Mouse (Mus musculus): ENCODE measurements around the gene Robo4.

Gene Robo4

DNA sequence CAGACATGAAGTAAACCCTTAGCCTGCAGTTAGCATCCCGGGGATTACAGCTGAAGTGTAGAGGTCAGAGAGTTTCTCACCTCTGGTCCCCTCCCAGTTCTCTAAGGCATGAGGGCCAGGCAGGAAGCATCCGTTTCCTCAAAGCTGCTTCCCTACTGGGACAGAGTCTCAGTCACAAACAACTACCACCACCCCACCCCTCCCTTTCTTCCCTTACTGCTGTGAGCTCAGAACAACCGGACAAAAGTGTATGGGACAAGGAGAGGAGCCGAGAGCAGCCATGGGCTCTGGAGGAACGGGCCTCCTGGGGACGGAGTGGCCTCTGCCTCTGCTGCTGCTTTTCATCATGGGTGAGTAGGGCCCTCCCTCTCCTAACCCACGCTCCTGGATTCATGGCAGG is at the start of gene Robo4:
TSS of gene Robo4 (plus strand) at position 96 of the 400 bp plus-strand sequence.
- DNase-seq (ENCODE audit: low spot score in 2 of 2) = no peak

DNA sequence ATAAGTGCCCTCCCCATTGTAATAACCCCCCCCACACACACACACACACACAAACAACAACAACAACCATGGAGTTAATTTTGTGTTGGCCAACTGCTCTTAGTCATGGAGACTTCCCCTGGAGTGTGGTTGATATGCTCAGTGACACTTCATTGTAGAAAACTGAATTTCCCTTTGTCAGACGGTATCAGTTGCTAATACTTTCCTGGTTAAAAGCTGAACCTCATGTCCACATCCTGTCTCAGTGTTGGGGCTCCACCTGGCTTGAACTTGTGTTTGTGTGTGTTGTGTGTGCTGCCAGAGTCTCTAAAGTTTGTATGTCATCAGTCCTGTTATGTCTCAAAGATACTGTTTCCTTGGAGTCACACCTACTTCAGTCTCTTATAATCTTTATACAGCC is 47.2 kb upstream of the Robo4 start:
- no peak for DNase-seq (ENCODE audit: low spot score in 2 of 2)

GRCm38 (mm10) chr9:37358713-37359330 is 42.9 kb upstream of the Robo4 start:
- peak in 1 of 2 experiments; percentile 58 for DNase-seq (ENCODE audit: low spot score in 2 of 2)

DNA sequence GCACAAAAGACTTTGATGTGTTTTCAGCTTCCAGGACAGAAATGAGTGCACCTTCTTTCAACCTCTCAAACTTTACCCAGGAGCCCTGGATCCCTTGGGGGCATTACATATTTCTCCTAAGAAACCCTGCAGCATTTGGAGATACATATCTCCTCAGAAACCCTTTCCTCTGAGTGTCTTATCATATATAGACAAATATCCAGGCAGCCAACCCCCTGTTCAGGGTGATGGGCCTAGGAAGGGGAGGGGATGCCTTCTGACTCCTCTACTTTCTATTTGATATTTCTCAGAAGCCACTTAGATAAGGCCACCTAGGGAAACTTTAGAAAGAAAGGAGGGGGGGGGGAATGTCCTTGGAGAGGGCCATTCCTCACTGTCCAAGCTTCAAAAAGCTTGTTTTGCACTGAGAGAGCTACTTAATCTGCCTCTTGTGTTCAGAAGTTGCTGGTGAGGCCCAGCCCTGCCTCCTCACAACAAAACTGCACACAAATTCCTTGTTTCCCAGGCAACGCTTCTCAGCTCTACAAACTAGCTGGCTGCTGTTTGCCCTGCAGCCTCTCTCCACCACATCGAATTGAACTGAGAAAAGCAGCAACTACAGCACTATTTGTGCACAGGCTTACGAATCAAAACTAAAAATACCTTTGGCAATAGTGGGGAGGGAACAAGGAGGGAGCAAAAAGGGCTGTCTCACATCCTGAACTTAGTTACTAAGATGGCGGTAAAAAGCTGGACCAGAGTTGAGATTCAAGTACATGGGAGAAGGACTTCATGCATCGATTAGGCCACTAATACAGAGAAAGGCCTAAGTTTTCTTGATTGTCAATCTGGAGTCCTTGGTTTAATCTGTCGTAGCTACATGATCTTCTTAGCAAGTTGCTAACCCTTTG is 42.1 kb upstream of the Robo4 start:
- peak; percentile 74 to 81 for DNase-seq (ENCODE audit: low spot score in 2 of 2)

DNA sequence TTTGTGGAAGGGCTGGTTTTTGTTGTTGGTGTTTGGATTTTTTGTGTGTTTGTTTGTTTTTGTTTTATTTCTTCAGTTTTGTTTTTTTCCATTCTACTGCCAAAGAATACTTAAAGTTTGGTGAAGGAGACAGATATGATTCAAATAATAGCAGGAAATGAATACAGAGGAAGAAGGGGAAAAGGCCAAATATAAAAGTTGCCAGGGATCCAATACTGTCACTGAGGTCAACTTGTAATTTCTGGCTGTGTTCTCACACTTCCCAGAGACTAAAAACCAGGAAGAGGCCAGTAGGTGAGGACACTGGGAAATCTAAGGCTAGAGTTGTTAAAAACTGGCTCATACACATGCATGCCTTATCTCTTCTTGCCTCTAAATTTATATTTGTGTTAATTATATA is 39.6 kb upstream of the Robo4 start:
- no peak for DNase-seq (ENCODE audit: low spot score in 2 of 2)

DNA sequence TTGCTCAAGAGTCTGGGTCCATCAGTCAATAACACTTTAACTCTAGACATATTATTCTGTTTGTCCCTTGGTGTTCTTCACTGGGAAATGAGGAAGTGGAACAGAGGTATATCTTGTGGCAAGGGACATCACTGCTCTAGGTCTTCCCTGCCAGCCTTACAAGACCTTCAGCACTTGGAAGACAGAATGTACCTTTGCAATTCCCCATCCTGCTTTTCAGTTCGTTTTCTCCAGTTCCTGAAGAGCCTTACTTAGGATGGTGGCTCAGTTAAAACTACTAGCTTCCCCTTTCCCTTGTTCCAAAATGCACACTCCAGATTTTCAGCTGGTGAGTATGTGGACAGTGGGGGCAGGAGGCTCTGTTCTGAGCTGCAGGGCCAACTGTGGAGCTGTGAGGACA is 38.8 kb upstream of the Robo4 start:
- DNase-seq (ENCODE audit: low spot score in 2 of 2) = no peak

DNA sequence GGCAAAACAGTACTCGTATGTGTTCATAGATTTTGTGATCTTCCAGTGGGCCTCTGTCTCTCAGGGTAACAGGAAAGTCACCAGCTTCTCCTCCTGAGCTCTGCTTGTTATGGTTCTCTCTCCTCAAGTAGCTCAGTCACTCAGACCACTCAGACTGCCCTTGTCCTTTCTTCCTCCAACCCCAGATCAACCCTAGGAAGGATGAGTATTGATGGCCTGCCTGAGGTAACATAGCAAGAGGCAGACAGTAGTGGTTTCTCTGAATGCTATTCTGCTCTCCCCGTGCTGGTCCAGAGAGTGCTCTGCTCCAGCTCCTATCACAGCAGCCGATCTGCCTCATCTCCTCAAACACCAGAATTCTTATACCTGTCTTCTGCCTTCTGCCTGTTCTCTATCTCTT is 38.1 kb upstream of the Robo4 start:
- DNase-seq (ENCODE audit: low spot score in 2 of 2) = no peak

GRCm38 (mm10) chr9:37364392-37364791 is 37.3 kb upstream of the Robo4 start:
- DNase-seq (ENCODE audit: low spot score in 2 of 2) = no peak

- no peak for DNase-seq (ENCODE audit: low spot score in 2 of 2)
These were observed 36.0 kb upstream of the Robo4 start for GRCm38 (mm10) chr9:37365706-37366105.

- no peak for DNase-seq (ENCODE audit: low spot score in 2 of 2)
These were observed 34.2 kb upstream of the Robo4 start, which contains the start of gene Hepacam for GRCm38 (mm10) chr9:37367301-37368080. Gene Hepacam, plus strand, starts transcription at chr9:37367351.

DNA sequence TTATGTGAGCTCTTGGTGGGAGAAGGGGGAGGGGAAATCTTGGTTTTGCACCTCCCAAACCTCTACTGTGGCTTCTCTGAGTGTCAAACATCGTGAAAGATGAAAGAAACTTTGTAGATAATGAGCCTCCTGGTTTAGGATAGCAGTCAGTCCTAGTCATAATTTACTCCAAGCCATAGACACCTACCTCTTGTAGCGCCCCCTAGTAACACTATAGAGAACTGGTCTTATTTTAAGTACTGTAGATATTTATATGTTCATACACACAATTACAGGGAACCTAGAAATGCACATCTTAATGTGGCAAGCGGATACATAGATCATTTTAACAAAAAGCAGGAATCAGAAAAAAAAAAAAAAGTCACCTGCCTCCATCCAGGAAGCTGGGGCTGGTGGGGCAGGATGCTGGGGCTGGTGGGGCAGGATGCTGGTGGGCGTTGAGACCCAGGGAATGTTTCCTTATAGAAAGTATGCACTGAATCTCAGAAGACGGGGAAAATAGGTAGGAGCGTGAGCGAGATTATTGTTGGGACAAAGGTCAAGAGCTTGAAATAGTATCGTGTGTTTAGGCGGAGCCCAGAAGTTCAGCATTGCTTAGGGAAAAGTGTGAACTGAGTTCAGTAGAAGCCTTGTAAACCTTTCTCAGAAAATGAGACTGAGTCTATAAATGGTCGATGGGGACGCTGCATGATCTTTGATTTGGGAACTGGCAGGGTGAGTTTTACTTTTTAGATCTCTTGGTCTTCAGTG is 33.4 kb upstream of the Robo4 start:
- no peak for DNase-seq (ENCODE audit: low spot score in 2 of 2)

GRCm38 (mm10) chr9:37368860-37369259 is 32.8 kb upstream of the Robo4 start:
- no peak for DNase-seq (ENCODE audit: low spot score in 2 of 2)

DNA sequence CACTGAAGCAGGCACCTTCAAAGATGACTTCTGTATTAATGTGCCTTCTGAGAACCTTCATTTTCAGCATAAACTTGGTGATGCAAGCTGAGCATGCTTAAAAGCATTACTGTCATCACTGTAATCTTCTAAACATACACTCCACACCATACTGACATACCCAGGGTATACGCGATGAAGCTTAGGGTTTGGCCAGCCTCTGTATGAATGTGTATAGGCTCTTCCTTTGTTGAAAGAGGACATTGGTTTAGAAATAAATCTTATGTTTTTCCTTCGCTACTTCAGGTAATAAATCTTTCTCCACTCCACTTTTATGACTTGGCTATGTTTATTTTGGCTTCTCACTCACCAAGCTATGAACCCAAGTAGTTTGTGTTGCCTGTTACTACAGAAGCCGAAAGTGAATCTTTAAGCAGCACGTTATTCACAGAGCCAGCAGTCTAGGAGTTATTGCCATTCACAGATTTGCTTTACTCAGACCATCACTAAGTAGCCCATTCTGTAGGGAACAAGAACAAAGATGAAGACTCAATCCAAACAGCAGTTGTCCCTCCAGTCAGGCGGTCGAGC is 30.4 kb upstream of the Robo4 start:
- DNase-seq (ENCODE audit: low spot score in 2 of 2) = no peak

GRCm38 (mm10) chr9:37375718-37376117 is 26.0 kb upstream of the Robo4 start:
- DNase-seq (ENCODE audit: low spot score in 2 of 2) = no peak

DNA sequence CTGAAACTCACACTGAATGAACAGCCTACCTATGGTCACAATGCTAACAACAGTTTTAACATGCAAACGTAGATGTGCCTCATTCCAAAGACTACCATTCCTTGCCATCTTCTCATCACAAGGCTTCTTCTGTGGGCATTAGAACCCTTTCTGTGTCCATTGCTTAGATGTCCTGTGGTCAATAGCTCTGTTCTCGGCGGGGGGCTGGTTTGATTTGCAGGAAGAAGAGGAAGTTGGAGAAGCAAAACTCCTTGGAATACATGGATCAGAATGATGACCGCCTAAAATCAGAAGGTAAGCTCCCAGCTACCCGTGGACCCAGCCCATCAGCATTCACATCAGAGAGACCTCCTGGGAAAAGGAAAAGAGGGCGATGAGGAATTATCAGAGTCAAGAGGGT is 18.5 kb upstream of the Robo4 start:
- no peak for DNase-seq (ENCODE audit: low spot score in 2 of 2)

DNA sequence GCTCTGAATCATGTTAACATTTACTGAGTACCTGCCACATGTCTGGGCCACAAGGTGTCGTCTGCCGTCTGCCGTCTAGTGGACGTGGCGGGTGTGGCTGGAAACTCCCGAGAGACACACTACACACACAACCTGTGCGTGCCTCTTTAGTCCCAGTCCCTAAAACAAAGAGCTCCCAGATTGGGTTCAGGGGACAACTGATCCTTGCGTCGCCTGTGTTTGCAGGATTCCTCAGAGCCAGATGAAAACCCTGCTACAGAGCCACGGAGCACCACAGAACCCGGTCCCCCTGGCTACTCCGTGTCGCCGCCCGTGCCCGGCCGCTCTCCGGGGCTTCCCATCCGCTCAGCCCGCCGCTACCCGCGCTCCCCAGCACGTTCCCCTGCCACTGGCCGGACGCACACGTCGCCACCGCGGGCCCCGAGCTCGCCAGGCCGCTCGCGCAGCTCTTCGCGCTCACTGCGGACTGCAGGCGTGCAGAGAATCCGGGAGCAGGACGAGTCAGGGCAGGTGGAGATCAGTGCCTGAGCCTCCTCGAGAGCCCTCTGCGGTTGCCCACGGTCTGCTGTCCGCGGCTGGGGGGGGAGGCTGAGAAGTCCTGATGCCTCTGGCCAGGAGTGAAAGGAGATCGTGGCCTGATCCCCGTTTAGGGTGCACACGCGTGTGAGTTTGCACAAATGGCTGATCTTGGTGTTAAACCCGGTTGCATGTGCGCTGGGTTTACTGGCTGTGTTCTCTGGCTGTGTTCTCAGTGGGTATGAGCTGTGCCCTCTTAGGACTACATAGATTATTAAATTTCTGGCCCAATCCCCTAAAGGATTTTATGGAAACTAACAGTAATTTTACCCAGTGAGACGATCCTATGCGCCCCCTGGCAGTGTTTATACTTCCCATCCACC is 17.2 kb upstream of the Robo4 start:
- no peak for DNase-seq (ENCODE audit: low spot score in 2 of 2)

GRCm38 (mm10) chr9:37390891-37391290 is 10.8 kb upstream of the Robo4 start:
- DNase-seq (ENCODE audit: low spot score in 2 of 2) = no peak

DNA sequence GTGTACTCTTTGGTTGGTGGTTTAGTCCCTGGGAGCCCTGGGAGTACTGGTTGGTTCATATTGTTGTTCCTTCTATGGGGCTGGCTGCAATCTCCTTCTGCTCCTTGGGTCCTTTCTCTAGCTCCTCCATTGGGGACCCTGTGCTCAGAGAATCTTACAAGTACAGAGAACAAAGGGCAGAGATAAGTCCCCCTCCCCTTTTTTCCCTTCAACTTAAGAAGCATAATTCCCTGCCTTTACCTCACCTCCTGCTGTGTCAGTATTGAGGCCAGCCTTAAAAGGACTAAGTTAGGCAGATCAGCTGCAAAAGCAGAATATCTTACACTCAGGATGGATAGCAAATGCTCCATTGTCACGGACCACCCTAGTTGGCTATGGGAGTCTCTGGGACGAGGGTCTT is 9.6 kb upstream of the Robo4 start:
- DNase-seq (ENCODE audit: low spot score in 2 of 2) = no peak

DNA sequence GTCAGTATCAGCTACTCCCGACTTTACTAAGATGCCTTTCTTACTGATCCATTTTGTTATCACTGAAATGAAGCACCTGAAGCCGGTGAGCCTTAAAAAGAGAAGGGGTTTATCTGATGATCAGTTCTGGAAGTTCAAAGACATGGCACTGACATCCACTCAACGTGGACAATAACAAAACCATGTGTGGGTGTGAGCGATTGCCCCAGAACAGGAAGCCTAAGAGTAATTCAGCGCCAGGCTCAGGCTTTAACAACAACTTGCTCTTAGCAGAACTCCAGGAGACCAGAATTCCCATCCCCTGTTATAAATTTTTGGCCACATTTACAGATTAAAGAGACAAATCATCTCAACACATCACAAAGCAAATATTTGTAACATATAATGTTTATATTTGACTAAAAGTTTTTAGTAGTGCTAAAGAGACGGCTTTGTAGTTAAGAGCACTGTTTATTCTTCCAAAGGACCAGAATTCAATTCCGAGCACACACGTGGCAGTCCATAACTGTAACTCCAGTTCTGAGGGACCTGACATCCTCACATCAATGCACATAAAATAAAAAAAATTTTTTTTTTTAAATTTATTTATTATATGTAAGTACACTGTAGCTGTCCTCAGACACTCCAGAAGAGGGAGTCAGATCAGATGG is 8.1 kb upstream of the Robo4 start:
- DNase-seq (ENCODE audit: low spot score in 2 of 2) = no peak

- no peak for DNase-seq (ENCODE audit: low spot score in 2 of 2)
These were observed 1.1 kb upstream of the Robo4 start for GRCm38 (mm10) chr9:37400585-37400984.
